Mouse (Mus musculus) adrenal gland, postnatal 4 days (tissue): Measurements from ENCODE around the gene Ndc80. TPM values are rescaled to one million over a fixed set of nuclear protein-coding genes. Genes with fewer than 3 reads are reported as not detected.
"Not testable (repeated sequence)": the region's sequence is repeated elsewhere in the genome, so short reads cannot be mapped to it uniquely, and the experiment has no call there.

ENCODE experiments used
- DNase-seq, 2 experiments: peaks; one replicate each; pipeline ENCODE4 v3.0.0; 2021 to 2022; ENCODE audit warnings: low spot score in 2 of 2, mixed read lengths in 2 of 2
- total RNA-seq, 2 experiments: library from RNA; stranded (reverse); gene quantifications; 2 replicates each; pipeline ENCODE4 v1.2.3; 2021

The Ndc80 gene
- total RNA-seq, 2 experiments from 2014 or later: 18.7 to 19.1 TPM

GRCm38 (mm10) chr17:71483418-71484060 is 43.1 kb downstream of the Ndc80 start:
- DNase-seq: no peak

- no peak for DNase-seq
These were observed 47.2 kb downstream of the Ndc80 start for GRCm38 (mm10) chr17:71479381-71479901.

- no peak for DNase-seq
These were observed 49.2 kb downstream of the Ndc80 start for GRCm38 (mm10) chr17:71477481-71477880.

- no peak for DNase-seq
These were observed 50.2 kb downstream of the Ndc80 start for GRCm38 (mm10) chr17:71476346-71477020.

GRCm38 (mm10) chr17:71475705-71476089 is 51.0 kb downstream of the Ndc80 start:
- DNase-seq: peak; percentile 34 to 43

- DNase-seq: peak; percentile 81 to 82
These were observed 51.6 kb downstream of the Ndc80 start, which contains the start of gene Smchd1 for GRCm38 (mm10) chr17:71474762-71475704. Gene Smchd1, minus strand, starts transcription at chr17:71475343.

GRCm38 (mm10) chr17:71474128-71474527 is 52.5 kb downstream of the Ndc80 start:
- DNase-seq: no peak

- no peak for DNase-seq
These were observed 55.4 kb downstream of the Ndc80 start for GRCm38 (mm10) chr17:71471261-71471660.

- DNase-seq: no peak
These were observed 66.3 kb downstream of the Ndc80 start for GRCm38 (mm10) chr17:71460312-71460711.

GRCm38 (mm10) chr17:71459818-71460217 is 66.8 kb downstream of the Ndc80 start, which contains the start of gene Gm4707:
Gene Gm4707, minus strand, starts transcription at chr17:71459918.
- DNase-seq: no peak

- DNase-seq: not testable (repeated sequence)
These were observed 69.3 kb downstream of the Ndc80 start for GRCm38 (mm10) chr17:71457361-71457760.

Other genes with a start within 250 kb of the Ndc80 start
- 10 to 100 TPM; 11.1 to 17.6 TPM for gene Emilin2, start 214.9 kb downstream of the Ndc80 start, total RNA-seq
- gene Gm4707, start 66.9 kb downstream of the Ndc80 start, total RNA-seq: 1 to 10 TPM; 4.3 to 6.1 TPM
- 10 to 100 TPM; 45.5 to 57.2 TPM for gene Smchd1, start 51.5 kb downstream of the Ndc80 start, total RNA-seq
- 1 to 10 TPM; 1.2 TPM for gene Spdya, start 25.2 kb upstream of the Ndc80 start, total RNA-seq
- 10 to 100 TPM; 59.1 to 71.4 TPM for gene Wdr43, start 89.0 kb upstream of the Ndc80 start, total RNA-seq
- under 1 TPM; 0.14 to 0.17 TPM for gene Togaram2, start 146.4 kb upstream of the Ndc80 start, total RNA-seq
- not detected for gene Pcare, start 226.0 kb upstream of the Ndc80 start, total RNA-seq
- gene Clip4, start 241.6 kb upstream of the Ndc80 start, total RNA-seq: 10 to 100 TPM; 21.9 to 26.4 TPM